Mouse (Mus musculus): Measurements from ENCODE around the gene Aprt.

Aprt gene

DNA sequence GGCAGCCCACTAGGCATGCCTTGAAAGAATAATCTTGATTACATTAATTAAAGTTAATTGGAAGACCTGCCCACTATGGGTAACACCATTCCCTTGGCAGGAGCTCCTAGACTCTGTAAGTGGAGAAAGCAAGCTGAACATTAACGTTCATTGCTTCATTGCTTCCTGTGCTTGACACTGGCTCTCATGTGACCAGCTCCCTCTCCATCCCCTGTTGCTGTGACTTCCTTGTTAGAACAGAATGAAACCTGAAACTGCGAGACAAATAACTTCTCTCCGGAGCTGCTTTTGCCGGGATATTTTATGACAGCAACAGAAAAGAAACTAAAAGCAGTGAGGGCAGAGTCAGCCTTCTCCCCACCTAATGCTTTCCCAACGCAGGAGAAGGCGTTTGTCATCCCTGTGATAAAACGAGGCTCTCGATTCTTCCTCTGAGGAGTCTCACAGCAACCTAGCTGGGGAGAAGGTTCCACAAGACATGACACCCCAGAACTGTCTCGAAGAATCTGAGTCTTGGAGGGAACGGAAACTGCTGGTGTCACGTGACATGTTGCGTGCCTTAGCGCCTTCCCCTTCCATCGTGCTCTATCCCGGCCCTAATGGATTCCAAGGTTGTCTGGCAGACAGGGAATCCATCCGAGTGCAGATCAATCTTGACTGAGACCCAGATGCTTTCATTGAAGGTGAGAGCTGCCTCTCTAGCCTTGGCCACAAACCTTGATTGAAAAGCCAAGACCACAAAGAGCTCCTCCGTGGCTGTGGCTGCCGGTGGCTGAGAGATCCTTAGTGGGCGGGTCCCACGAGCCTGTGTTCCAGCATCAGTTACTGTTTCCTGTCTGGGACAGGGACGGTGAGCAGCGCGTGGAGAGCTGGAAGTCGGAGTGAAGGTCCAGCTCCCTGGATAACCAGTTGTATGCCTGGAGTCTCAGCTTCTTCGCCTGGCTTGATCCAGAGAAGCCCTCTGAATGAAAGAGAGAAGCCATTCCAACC lies 12.1 kb downstream of the Aprt start:
- DNase-seq (ENCODE audit: low read depth) = no peak

GRCm38 (mm10) chr8:122561199-122561598 lies 15.5 kb downstream of the Aprt start:
- no peak for DNase-seq (ENCODE audit: low read depth)

DNA sequence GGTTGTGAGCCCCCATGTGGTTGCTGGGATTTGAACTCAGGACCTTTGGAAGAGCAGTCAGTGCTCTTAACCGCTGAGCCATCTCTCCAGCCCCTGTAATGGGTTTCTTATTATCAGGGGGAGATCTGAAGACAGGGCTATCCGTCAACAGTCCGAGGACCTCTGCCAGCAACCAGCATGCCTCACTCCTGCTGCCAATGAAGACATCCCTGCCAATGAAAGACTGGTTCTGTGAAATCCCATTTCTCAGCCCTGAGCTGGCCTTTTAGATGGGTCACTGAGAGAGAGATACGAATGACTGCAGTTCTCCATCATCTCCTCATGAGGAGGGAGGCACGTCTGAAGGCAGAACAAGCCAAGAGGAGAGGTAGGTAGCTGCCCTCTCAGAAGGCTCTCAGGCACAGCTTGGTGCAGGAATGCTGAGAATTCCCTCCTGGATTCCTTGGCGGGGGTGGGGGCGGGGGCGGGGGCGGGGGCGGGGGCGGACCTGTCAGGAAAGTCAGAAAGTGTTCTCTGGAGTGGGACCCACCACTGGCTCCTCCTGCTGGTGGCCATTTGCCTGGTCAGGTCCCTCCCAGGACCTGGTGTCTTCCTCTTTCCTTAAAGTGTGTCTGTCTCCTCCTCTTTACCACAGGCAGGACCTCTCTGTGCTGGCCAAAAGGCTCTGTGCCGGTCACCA lies 17.9 kb downstream of the Aprt start:
- DNase-seq (ENCODE audit: low read depth) = peak; percentile 92

DNA sequence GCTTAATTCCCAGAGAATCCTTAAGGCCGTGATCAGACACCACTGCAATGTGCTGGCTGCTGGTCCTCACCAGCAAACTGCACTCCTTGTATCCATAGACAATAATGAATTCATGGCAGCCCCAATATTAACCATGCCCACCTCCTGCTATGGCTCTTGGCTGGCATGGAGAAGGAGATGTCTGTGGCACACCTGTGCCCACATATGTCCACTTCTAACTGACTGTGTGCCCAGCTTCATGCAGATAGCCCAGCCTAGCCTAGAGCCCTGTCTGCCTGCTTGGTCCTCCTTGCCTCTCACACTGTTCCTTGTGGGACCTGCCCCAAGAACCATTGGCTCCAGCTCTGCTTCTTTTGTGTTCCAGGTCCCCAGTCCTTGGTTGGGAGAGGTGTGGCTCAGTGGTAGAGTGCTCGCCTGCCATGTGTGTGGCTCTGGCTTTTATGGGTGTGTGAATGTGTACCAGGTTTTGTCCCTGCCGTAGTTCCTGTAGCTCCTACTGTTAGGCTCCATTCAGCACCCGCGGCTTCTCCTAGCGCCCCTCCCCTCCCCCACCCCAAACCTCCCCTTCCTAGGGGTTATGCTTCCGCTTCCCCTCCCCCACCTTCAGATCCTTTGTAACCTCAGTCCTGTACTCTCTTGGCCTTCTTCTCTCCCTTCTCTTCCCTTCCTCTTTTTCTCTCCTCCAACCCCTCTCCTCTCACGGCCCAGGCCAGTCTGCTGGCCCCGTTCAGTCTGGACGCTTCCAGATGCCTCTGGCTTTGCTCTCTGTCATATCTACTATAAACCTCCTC lies 19.3 kb downstream of the Aprt start:
- peak; percentile 37 for DNase-seq (ENCODE audit: low read depth)

DNA sequence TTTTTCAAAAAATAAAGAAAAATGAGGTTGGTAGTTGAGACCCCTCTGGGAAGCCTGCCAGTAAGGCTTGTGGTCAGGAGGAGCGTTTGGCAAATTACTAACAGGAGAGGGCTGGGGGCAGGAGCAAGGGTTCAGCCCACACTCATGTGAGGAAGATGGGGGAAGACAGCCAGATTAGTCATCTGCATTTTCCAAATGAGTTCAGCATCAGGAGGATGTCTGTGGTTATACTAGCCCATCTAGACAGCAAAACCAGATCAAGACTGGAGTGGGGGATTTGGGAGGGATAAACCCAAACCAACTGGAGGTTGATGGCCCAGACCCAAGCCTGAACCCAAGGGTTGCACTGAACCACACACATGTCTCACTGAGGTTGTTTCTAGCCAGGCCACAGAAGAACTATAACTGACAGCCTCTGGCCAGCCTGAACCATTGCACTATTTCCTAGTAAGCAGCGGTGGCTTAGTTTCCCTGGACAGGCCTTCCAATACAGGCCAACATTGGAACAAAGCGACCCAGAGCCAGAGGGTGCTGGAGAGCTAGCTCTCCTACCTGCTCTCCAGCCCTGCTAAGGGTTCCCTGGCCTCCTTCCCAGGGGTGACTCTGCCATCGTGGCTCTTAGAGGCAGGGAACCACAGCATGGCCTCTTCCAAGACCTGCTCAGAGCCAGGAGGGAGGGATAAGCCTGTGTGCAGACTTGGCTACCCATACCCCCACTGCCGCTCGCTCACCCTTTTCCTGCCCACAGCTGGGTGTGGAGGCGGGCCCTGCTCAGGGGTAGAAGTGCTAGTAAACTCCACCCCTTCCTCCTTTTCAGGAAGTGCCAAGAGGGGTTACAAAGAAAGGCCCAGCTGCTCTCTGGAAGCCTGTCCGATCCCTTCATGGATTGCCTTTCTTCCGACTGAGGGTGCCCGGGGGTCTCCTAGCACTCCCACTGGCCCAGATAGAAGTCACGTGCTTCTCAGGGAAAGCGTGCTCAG lies 20.4 kb downstream of the Aprt start:
- DNase-seq (ENCODE audit: low read depth) = peak; percentile 99

DNA sequence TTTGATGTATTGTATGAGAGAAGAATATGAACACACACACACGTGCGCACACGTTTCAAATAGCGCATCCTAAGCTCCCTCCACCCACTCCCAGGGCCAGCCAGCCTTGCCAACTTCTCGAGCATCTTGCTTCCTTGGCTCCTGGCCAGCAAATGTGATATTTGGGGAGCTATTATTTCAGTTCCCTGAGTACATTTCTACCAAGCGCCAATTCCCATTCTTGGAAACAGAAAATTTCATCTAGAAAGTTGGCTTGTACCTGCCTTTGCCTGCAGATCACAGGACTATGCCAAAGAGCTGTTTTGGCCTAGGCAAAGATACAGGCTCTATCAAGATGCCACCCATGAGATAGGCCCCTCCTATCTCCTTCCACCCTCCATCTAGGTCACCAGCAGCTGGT lies 21.9 kb downstream of the Aprt start:
- peak; percentile 74 for DNase-seq (ENCODE audit: low read depth)

GRCm38 (mm10) chr8:122551265-122552051 lies 25.3 kb downstream of the Aprt start, which contains the start of gene Piezo1:
Gene Piezo1, minus strand, starts transcription at chr8:122551329.
- peak; percentile 98 for DNase-seq (ENCODE audit: low read depth)

GRCm38 (mm10) chr8:122550995-122551264 lies 25.8 kb downstream of the Aprt start:
- DNase-seq (ENCODE audit: low read depth) = no peak

GRCm38 (mm10) chr8:122550234-122550994 lies 26.3 kb downstream of the Aprt start:
- DNase-seq (ENCODE audit: low read depth) = peak; percentile 74

DNA sequence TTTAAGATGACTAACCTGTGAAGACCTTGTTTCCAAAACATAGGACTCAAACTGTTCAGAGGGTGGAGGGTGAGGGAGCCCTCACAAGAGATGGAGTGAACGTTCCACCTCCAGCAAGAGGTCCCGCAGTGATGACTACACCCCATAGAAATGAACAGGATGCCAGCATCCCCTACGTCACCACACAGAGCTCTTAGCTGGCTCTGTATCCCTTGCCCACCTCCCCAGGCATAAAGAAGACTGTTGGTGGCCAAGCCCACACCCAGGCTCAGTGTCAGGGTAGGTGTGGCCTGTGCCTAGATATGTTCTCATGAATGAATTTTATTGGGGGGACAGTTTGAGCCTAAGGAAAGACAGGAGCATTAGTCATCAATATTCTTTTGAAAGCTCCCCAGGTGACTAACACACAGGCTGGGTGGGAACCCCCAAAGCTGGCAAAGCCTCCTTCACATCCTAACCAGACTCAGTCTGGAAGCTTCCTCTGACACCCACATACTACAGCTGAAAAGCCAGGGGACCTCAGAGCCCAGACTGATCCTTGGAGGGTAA lies 27.7 kb downstream of the Aprt start:
- DNase-seq (ENCODE audit: low read depth) = peak; percentile 71

DNA sequence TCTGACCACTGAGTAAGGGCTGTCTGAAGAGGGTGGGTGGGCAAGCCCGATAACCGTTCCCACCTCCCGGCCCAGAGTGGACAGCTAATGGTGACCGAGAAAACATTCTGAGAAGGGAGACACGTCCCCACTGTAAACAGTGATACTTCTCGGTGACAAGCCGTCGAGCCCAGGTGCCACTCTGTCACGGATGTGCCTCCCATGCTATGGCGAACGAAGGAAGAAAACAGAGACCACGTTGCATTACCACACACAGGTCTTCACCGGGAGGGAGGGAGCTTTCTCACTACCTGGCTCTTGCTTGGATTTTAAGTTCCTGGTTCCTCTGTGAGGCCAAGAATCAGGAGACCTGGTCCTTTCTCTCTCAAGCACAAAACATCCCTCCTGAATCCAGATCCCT lies 28.4 kb downstream of the Aprt start:
- no peak for DNase-seq (ENCODE audit: low read depth)

- no peak for DNase-seq (ENCODE audit: low read depth)
Measured at GRCm38 (mm10) chr8:122547815-122548214, 28.9 kb downstream of the Aprt start.

DNA sequence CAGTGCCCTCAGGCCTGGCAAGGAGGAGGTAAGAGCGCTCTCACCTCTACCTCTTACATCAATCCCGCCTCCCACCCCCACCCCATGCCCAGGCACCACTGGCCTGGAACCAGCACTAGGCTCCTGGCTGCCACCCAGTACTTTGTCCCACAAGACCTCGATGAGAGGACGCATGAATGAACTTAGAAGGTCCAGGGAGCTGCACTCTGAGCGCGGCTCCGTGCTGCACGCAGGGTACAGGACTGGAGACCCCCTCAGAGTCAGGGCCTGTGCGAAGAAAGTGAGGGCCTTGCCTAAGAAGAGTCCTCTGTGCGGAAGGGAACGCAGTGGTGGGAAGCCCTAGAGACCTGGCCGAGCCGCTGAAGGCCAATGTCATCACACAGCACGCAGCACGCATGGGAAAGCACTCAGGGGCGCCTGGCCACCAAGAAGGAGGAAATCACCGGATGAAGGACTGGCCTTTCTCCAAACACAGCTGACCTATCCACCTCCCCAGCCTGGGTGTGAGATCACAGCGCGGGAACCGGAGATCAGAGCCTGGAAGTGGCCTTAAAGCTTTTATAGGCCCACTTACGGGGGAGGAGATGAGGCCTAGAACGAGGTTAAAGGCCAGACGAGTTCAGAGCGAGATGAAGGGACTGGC lies 29.8 kb downstream of the Aprt start:
- DNase-seq (ENCODE audit: low read depth) = no peak

- DNase-seq (ENCODE audit: low read depth) = no peak
Measured at GRCm38 (mm10) chr8:122546066-122546755, 30.5 kb downstream of the Aprt start.

DNA sequence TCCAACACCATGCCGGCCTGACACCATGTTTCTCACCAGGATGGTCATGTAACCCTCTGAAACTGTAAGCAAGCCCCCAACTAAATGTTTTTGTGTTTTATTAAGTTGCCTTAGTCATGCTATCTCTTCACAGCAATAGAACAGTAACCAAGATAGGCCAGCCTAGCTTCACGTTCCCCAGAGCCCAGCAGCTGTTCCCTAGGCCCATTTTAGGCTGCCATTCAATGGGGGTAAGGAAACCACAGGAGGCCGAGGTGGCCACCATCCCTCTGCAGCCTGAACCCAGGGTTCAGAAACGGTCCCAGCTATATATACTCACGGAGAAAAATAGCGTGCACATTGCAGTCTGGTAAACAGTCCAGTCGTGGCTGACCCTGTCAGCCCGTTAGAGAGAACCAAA lies 32.6 kb downstream of the Aprt start:
- no peak for DNase-seq (ENCODE audit: low read depth)

DNA sequence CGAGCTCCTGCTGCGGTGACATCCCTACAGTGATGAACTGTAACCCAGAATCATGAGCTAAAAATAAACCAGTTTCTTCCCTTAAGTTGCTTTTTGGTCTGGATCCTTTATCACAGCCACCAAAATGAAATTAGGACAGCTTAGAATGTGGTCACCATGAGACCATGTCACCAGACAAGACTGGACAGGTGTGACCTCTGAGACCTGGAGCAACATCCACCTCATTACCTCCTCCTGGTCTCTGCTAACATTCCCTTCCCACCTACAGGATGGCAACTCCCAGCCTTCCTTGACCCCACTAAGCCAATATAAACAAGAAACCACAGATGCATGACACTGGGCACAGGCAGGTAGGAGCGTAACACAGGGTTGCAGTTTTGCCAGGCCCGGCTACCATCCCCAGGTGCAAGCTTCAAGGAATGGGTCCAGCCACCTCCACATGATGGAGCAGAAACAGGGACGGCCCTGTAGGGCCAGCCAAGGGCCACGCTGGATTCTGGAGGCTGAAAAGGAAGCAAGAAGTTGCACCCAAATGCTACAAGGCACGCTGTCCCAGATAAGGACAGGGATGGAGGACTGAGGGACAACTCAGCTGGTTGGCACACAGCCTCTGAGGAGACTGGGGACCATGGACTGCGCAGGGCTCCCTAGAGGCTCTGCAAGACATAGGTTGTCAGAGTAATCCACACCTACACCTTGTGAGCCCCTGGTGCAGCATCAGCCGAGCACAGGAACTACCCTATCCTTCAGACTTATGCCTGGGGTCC lies 38.2 kb downstream of the Aprt start:
- DNase-seq (ENCODE audit: low read depth) = no peak

DNA sequence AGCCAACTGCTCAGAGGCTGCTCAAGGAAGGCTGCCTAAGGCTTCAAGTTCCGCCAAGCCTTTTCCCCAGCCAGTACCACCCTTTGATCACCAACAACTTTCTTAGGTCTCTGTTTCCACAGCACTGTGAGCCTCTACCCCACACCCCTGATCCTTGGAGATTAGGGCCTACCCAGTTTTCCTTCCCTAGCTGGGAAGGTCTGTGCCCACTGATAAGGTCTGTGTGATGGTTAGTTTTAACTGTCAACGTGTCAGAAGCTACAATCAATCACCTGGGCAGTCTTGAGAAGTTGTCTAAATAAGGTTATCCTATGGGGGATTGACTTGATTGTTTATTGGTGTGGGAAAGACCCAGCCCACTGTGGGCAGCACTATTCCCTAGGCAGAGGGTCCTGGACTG lies 38.9 kb downstream of the Aprt start:
- no peak for DNase-seq (ENCODE audit: low read depth)

DNA sequence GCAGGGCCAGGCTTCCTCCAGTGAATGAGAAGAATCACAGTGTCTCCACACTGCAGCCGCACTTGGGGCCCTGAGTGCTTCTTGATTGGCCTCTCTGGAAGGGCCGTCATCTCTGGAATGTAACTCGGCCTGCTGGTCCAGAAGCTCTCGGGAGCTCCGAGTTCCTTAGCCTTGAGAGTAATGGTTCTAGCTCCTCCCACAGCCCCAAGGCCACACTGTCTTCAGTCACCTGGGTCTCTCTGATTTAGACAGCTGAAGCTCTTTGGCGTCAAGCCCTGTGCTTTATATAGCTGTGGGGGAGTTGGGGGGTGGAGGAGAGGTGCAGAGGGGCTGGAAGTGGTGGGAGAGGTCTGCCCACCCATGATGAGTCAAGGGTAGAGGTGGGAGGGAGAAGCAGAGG lies 39.7 kb downstream of the Aprt start:
- DNase-seq (ENCODE audit: low read depth) = no peak

All from NIH3T3 (cell line).